8 mouse cellular contexts compared by ENCODE assay signal in genomic region chr10:5554941-5555340, GRCm38 (mm10). TPM values are rescaled to one million over a fixed set of nuclear protein-coding genes. Genes with fewer than 3 reads are reported as not detected.
DNase-seq lines count a peak whose midpoint lies in the region; ATAC-seq and TF ChIP-seq lines count a peak whose summit lies in the region.
"Had no signal": no experiment of that assay in that cellular context is flagged by ENCODE, and none has a peak within 500 bp of the region (broad histone marks: within the 10 kb centered on the region; RNA-seq: fewer than 3 reads in every experiment).

No protein-coding gene starts in this region.

- no peak overlapping the region for H3K4me3 ChIP-seq in kidney, embryonic 15.5 days (replicated peaks)
- H3K4me3 ChIP-seq in ES-E14 (ENCODE audit: insufficient read depth in 1 of 2, low read depth in 1 of 2, low read length in 2 of 2, poor library complexity in 1 of 2, severe bottlenecking in 1 of 2) = no peak overlapping the region
- no peak overlapping the region for H3K4me3 ChIP-seq in cortical plate, adult 2 months (ENCODE audit: insufficient read depth, low read length)
- H3K4me3 ChIP-seq: limb, embryonic 13.5 days had no signal

- peak; percentile 76 for TF ChIP-seq CTCF in cortical plate, adult 2 months (IDR thresholded peaks at IDR 0.05; ENCODE audit: extremely low read depth, insufficient read depth, low read length)

- no peak overlapping the region for H3K4me2 ChIP-seq in kidney, embryonic 15.5 days
- H3K4me2 ChIP-seq: limb, embryonic 13.5 days had no signal

- WGBS in kidney, embryonic 15.5 days = 20% methylated on average over 5 of the region's 5 CpGs

- in situ Hi-C loops in ES-E14 (cut with MboI; ENCODE audit: low sequenced_read_pairs in 2 of 2, unreplicated experiment in 2 of 2) = no loop called here

- no peak; the same call in 1 of the 2 replicates for ATAC-seq in kidney, embryonic 15.5 days (replicated peaks; ENCODE audit: low FRiP score)
- ATAC-seq in megakaryocyte, adult 5-6 weeks (ENCODE audit: poor library complexity, severe bottlenecking) = peak; percentile 49
- ATAC-seq in monocyte, adult 5-6 weeks (replicated peaks; ENCODE audit: insufficient number of reproducible peaks, low FRiP score, low TSS enrichment, poor library complexity, severe bottlenecking) = no peak

- H3K9me3 ChIP-seq in kidney, embryonic 15.5 days (replicated peaks) = no peaks in the 10 kb centered on the region
- no peaks in the 10 kb centered on the region for H3K9me3 ChIP-seq in ES-E14 (ENCODE audit: control insufficient read depth, insufficient read depth, low read depth, low read length)
- H3K9me3 ChIP-seq: limb, embryonic 13.5 days had no signal

- H3K27ac ChIP-seq in kidney, embryonic 15.5 days = no peak overlapping the region
- H3K27ac ChIP-seq in ES-E14 (ENCODE audit: insufficient read depth, low read depth, low read length, poor library complexity, severe bottlenecking) = no peak overlapping the region
- H3K27ac ChIP-seq in cortical plate, adult 2 months (ENCODE audit: insufficient read depth, low read length) = no peak overlapping the region
- H3K27ac ChIP-seq: limb, embryonic 13.5 days had no signal

- no peaks in the 10 kb centered on the region for H3K36me3 ChIP-seq in kidney, embryonic 15.5 days
- no peaks in the 10 kb centered on the region for H3K36me3 ChIP-seq in ES-E14 (ENCODE audit: control insufficient read depth, insufficient read depth, low read length, poor library complexity, severe bottlenecking)
- H3K36me3 ChIP-seq: limb, embryonic 13.5 days had no signal

- peak; percentile 5 for DNase-seq in kidney, postnatal 14 days
- DNase-seq in CD4-positive helper T cell, adult 2 months (ENCODE audit: low read depth, low spot score) = peak; percentile 32
- DNase-seq in ES-E14 (ENCODE audit: low read depth, low spot score) = no peak

- no peak overlapping the region for H3K9ac ChIP-seq in kidney, embryonic 15.5 days
- H3K9ac ChIP-seq in ES-E14 (ENCODE audit: insufficient read depth, low read depth, low read length, poor library complexity, severe bottlenecking) = no peak overlapping the region
- H3K9ac ChIP-seq: limb, embryonic 13.5 days had no signal

- H3K27me3 ChIP-seq in kidney, embryonic 15.5 days = peaks cover 10% of the 10 kb centered on the region; the same call in 1 of the 2 replicates

- H3K4me1 ChIP-seq in kidney, embryonic 15.5 days = peaks cover 9% of the 10 kb centered on the region; the same call in 1 of the 2 replicates
- H3K4me1 ChIP-seq in ES-E14 (ENCODE audit: control insufficient read depth in 2 of 2, insufficient read depth in 2 of 2, low read length in 2 of 2, poor library complexity in 1 of 2) = peaks cover 0 to 5% of the 10 kb centered on the region in 2 experiments; a peak in 2 of 4 replicates
- H3K4me1 ChIP-seq in cortical plate, adult 2 months (ENCODE audit: control insufficient read depth, insufficient read depth, low read length) = peaks cover 2% of the 10 kb centered on the region; the same call in 1 of the 2 replicates

- TF ChIP-seq POLR2A in cortical plate, adult 2 months (IDR thresholded peaks at IDR 0.05; ENCODE audit: extremely low read depth, insufficient read depth, low read length) = no peak

TF ChIP-seq in ES-E14, 5 proteins besides CTCF, POLR2A, EP300 and RAD21:
- TF ChIP-seq ZC3H11A (IDR thresholded peaks at IDR 0.05; ENCODE audit: borderline replicate concordance, low read depth, low read length) = peak; percentile 12; the same call in 1 of the 2 replicates
- no peak for TF ChIP-seq ZNF384 (IDR thresholded peaks at IDR 0.05; ENCODE audit: low read depth, low read length)
- no peak for TF ChIP-seq HCFC1 (IDR thresholded peaks at IDR 0.05; ENCODE audit: borderline replicate concordance, insufficient read depth, low read length)
- no peak for TF ChIP-seq CHD2 (IDR thresholded peaks at IDR 0.05; ENCODE audit: low read depth, low read length)

RNA-seq across cellular contexts. Expression of gene Syne1, which starts 3.7 kb away (rescaled TPM):
- polyA plus RNA-seq in kidney, embryonic 15.5 days (2015; fragmentation: Nextera tagmentation; extraction: Ambion mirVana) = 4.2 and 5.6 TPM in 2 replicates
- total RNA-seq in ES-E14 (2012; rRNA removed) = 3.4 and 7.1 TPM in 2 replicates
- polyA plus RNA-seq in cortical plate, adult 2 months (2012; rRNA removed) = 165 and 174 TPM in 2 replicates
- total RNA-seq in megakaryocyte, adult 5-6 weeks (2015) = 69.0 and 85.1 TPM in 2 replicates
- 103 and 141 TPM in 2 replicates for total RNA-seq in megakaryocyte, adult 5-6 weeks (2017)
- 56.9 to 77.2 TPM (median 63.5 TPM) in 3 replicates for total RNA-seq in monocyte, adult 5-6 weeks (2017)

RNA-seq across cellular contexts. Expression of gene Myct1, which starts 38.6 kb away (rescaled TPM):
- 9.0 and 10.7 TPM in 2 replicates for polyA plus RNA-seq in kidney, embryonic 15.5 days (2015; fragmentation: Nextera tagmentation; extraction: Ambion mirVana)
- total RNA-seq in ES-E14 (2012; rRNA removed) = not detected in 2 replicates
- 0.61 and 0.78 TPM in 2 replicates for polyA plus RNA-seq in cortical plate, adult 2 months (2012; rRNA removed)
- total RNA-seq in megakaryocyte, adult 5-6 weeks (2015) = 0.05 TPM in 1 of 2 replicates, not detected in the other
- total RNA-seq in megakaryocyte, adult 5-6 weeks (2017) = 0.15 TPM in 1 of 2 replicates, not detected in the other
- total RNA-seq in monocyte, adult 5-6 weeks (2017) = 2.4 TPM in 1 of 3 replicates, not detected in the others
